Mouse (Mus musculus) lung, adult 18-20 months (tissue): Measurements from ENCODE around the gene Apod.
"Not testable (repeated sequence)": the region's sequence is repeated elsewhere in the genome, so short reads cannot be mapped to it uniquely, and the experiment has no call there.

Source experiments
- DNase-seq, 2 experiments: peaks; one replicate each; pipeline ENCODE4 v3.0.0; 2022; ENCODE audit warnings: mixed read lengths in 2 of 2

Gene Apod

GRCm38 (mm10) chr16:31320954-31321353 is 6.3 kb upstream of the Apod start:
- no peak for DNase-seq

GRCm38 (mm10) chr16:31319723-31320122 is 5.1 kb upstream of the Apod start:
- not testable (repeated sequence) for DNase-seq

DNA sequence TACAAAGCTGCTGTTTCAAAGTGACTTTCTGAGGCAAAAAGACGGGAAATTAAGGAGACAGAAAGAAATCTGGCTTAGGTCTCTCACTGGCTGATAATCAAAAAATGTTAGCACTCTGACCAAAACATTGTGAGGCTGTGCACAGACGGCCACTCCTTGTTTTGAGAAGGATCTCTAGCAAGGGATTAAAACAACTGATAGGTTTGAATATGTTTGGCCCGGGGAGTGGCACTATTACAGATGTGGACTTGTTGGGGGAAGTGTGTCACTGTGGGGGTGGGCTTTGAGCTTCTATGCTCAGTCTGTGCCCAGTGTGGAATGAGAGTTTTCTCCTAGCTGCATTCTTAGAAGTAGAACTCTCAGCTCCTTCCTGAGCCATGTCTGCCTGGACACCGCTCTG is 4.7 kb upstream of the Apod start:
- DNase-seq = no peak

DNA sequence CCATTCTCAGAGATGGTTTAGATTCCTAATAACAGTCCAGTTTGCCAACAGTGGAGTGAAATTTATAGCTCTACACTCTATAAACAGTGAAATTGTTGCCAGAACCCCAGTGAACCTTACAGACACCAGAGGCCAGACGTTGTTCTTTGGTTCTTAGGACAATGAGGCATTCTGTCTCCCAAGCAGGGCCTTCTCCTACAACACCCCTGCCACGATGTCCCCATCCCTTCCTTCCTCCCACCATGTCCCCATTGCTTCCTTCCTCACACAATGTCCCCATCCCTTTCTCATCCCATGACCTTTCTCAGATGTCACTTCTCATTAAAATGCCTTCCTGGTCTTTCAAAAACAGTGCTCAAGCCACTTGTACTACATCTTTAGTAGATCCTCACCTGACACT is 3.8 kb upstream of the Apod start:
- no peak for DNase-seq

DNA sequence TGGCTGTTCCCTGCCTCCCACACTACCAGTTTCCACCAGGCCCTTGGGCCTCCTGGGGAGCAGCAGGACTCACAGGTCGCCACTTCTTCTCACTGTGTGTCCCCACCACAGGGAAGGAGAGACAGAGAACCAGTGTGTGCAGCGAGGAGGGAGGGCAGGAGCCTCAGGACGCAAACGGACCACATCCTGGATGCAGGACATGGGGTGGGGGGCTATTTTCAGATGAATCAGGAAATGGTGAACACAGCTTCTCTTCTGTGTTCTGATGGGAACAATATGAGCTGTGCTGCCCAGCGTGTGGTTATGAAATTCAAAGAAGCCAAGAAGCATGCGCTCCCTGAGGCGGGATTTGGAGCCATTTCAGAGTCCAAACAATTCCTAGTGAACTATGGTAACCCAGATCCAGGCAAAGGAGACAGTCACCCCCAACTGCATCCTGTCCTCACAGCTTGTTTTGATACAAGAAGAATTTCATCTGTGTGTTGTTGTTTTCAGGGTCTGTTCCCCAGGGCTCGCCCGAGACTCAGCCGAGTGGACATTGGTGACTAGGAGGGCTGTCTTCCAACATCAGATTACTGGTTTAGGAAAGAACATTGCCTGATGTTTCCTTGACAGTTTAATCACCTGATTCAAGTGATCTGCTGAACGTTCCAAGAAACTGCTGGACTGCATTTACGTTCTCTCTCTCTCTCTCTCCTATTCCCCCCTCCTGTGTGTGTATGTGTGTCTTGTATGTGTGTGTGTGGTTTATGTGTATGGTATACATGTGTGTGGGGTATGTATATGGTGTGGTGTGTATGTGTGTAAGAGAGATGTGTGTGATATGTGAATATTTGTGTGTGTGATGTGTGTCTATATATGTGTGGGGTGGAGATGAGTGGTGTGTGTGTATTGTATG is 1.9 kb upstream of the Apod start:
- peak; percentile 58 to 71 for DNase-seq

- DNase-seq = no peak
These were observed 686 bp upstream of the Apod start for GRCm38 (mm10) chr16:31315294-31315693.

- DNase-seq = no peak
These were observed 997 bp downstream of the Apod start for GRCm38 (mm10) chr16:31313611-31314010.

GRCm38 (mm10) chr16:31312296-31312695 is 2.3 kb downstream of the Apod start:
- DNase-seq = no peak

GRCm38 (mm10) chr16:31305199-31305919 is 9.2 kb downstream of the Apod start:
- DNase-seq = no peak

DNA sequence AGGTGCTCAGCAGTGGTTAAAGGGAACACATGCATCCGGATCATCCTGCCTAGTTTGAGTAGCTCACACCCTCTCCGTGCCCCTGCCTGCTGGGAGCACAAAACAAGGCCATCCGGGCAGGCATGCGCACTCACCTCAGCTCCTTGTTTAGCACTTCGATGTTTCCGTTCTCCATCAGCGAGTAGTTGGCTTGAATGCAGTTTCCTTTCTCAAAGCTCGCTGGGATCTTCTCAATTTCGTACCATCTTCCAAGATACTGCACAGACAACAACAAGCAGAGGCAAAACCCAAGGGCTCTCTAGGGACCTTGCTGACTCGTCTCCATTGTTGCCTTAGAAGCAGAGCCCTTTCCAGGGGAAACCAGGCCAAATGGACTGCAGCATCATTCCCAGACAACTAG is 11.3 kb downstream of the Apod start:
- no peak for DNase-seq

GRCm38 (mm10) chr16:31300883-31301532 is 13.6 kb downstream of the Apod start:
- DNase-seq = no peak

DNA sequence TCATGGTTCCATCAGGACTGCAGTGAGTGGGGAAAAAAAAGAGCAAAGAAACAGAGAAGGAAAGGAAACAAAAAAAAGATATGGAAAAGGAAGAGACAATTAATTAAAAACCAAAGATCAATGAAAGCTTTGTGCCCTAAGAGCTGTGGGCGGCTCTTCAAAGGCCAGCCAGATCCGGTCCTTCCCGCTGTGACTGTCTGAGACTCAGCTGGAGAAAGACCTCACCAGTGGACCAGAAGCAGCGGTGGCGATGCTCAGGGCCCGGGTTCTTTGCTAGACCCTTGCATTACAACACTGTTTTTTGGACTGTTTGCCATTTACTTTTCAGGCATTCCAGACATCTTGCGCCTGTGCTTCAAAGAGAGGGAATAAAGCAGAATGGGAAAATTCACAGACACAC is 14.1 kb downstream of the Apod start:
- no peak for DNase-seq

- no peak for DNase-seq
These were observed 14.7 kb downstream of the Apod start for GRCm38 (mm10) chr16:31299960-31300353.

DNA sequence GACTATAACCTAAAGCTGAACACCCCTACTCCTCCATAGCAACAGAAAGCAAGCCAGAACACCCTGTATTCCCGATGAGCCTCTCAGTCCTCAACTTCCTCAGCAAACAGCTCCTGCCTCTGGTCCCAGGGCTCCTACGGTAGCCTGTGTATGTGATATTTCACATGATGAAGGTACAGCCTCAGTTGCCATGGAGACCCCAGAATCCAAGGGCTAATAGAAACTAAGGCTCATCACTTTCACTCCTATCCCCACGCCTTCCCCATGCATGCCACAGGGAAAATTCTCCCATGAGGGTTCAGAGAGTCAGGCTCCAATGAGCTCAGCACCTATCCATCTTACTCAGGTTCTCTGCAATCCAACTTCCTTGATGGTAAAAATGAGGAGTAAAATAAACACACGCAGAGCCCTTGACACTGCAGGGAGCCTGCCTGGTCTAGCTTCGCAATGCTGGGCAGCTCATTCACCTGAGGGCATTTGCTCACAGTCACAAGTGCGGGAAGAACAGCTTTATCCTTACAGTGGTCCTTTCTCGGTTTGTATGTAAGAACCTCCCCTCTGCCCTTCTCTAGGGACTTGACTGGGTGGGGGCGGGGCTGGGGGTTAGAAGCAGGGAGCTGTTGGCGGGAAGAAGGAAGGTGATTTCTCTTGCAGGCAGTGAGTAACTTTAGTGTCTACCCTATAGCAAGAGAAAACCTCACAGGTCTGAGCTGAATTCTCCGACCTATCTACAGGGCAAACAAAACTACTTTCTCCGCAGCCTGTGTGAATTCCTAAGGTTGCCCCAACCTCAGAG is 15.2 kb downstream of the Apod start:
- DNase-seq = no peak

DNA sequence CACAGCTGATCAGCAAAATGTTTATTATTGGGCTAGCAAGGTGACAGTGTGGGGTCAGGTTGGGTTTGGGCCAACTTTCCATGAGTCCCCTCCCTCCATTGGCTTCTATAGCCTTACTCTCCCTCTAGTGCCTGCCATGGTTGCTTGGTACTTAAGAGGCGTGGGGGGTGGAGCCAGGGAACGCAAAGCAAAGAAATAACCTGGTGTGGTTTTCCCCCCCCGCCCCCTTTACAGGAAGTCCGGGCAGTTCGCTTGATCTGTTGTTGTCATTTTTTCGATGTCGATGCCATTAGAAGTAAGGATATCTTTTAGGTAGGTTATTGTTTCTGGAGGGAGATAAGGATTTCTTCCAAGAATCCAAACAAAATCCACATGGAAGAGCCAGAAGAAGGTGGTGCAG is 17.5 kb downstream of the Apod start:
- no peak for DNase-seq

DNA sequence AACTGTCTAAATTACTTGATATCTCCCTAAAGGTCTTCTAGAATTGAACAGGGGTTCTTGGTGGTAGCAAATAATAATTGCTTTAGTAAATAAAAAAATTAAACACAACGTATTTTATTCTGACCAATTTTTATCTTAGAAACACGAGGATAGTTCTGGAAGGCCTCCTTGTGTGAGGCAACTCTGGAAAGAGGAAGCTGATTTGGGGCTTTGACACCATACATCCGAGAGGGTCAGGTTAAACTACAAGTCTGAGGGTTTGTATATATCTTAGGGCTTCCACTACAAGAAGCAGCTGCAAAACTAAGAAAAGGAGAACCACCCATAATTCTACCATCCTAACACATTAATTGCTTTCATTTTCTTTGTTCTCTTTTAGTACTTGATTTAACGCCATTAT is 20.8 kb downstream of the Apod start:
- DNase-seq = no peak

GRCm38 (mm10) chr16:31290751-31291365 is 23.8 kb downstream of the Apod start:
- peak; percentile 62 to 68 for DNase-seq

DNA sequence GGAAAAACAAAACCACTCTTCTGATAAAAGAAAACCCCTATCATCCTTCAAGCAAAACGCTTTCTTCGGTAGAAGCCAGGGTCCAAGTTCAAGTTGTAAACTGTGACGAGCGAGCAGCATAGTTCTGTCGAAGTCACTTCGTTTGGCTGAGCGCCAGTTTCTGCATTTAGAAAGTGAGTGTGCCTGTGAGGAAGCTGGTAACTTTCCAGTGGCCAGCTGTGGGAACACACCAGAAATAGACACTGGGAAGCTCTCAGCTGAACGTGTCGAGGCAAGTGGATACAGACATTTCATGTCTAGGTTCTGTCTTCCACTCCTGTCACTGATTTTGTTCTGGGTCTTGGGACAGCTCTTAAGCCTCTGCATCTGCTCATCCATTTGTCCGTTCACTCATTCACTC is 24.3 kb downstream of the Apod start:
- DNase-seq = peak; percentile 86 to 89

GRCm38 (mm10) chr16:31287712-31288111 is 26.9 kb downstream of the Apod start:
- DNase-seq = no peak

DNA sequence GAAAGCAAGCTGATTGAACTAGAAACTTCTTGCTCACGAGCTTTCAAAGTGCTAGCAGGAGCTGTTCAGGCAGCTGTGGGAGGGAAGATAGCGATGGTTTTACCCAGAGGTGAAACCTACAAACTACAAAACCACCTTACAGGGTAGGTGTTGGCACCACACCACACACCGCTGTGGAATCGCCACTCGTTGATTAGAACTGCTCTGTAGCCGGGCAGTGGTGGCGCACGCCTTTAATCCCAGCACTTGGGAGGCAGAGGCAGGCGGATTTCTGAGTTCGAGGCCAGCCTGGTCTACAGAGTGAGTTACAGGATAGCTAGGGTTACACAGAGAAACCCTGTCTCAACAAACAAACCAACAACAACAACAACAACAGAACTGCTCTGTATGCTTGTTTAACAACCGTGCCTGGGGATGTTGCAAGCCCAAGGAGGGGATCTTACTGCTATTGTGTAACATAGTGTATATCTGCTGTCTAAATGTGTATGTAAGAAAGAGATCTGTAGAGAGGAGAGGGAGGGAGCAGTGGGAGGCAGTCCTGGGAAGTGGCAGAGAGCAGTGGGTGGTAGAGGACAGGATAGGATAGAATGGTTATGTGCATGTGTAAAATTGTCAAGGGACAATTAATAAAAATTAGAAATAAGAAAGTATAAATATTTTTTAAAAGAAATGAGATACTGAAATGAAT is 27.7 kb downstream of the Apod start:
- no peak for DNase-seq

DNA sequence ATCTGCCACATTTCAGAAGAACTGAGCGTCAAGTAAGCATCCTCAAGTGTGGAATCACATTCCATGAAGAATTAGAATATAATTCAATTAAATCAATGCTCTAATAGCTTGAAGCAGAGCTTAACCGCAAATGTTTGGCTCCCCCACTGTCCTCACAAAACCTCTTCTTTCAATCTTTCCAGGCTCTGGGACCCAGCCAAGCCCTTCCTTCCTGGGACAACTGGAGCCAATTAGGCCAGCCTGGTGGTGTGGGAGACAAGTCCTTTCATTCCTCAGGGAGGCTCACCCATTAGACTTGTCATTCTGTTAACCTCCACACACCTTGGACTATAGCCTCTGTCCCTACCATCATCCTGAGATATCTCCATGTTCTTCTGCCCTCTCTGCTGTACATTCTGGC is 32.6 kb downstream of the Apod start:
- DNase-seq = peak; percentile 18 to 37

- no peak for DNase-seq
These were observed 34.4 kb downstream of the Apod start for GRCm38 (mm10) chr16:31280176-31280575.
